Mouse (Mus musculus) brain, embryonic 14.5 days (tissue): ENCODE measurements around the gene Ankrd40. TPM values are rescaled to one million over a fixed set of nuclear protein-coding genes. Genes with fewer than 3 reads are reported as not detected.

ENCODE experiments used
- DNase-seq: peaks from one replicate; pipeline ENCODE4 v3.0.0-alpha.2; 2011; ENCODE audit warnings: low read depth
- CTCF ChIP-seq: fragments of 200-500 bp; IDR thresholded peaks from 2 replicates; pipeline ENCODE4 v1.5.1; 2012; ENCODE audit warnings: inconsistent platforms, mild to moderate bottlenecking, moderate library complexity, borderline replicate concordance; ENCODE audit not compliant: insufficient read depth, insufficient read length; ENCODE audit errors: extremely low read depth
- POLR2A ChIP-seq: fragments of 200-500 bp; IDR thresholded peaks from 2 replicates; pipeline ENCODE4 v1.6.1; 2012; ENCODE audit warnings: mild to moderate bottlenecking, inconsistent platforms, borderline replicate concordance; ENCODE audit not compliant: poor library complexity, insufficient read depth, insufficient read length, severe bottlenecking; ENCODE audit errors: extremely low read depth
- polyA plus RNA-seq: library from polyadenylated mRNA; depleted of rRNA; stranded (reverse); fragments of >200 nt; gene quantifications from 2 replicates; pipeline ENCODE4 v1.2.3, GENCODE M21; 2012; rRNA removed

Ankrd40 gene
- polyA plus RNA-seq, 1 experiment, result 57.0 TPM

DNA sequence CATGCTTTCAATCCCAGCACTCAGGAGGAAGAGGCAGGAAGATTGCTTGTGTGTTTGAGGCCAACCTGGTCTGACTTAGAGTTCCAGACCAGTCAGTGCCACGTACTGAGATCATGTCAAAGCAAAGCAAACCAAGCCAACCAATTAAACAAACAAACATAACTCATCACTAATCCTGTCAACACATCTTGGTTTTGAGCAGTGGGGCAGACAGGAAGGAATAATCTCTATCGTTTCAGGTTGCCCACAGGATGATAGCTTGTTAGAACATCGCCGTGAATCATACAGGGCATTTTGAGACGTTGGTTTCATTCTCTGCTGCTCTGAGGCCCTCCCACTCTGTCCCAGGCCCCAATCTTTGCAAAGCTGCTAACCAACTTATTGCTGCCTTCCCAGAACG, 42.2 kb downstream of the Ankrd40 start:
- DNase-seq, result no peak
- no peak for TF ChIP-seq CTCF

- TF ChIP-seq POLR2A, result no peak
- DNase-seq, result no peak
Measured at GRCm38 (mm10) chr11:94370809-94371208, 43.0 kb downstream of the Ankrd40 start.

DNA sequence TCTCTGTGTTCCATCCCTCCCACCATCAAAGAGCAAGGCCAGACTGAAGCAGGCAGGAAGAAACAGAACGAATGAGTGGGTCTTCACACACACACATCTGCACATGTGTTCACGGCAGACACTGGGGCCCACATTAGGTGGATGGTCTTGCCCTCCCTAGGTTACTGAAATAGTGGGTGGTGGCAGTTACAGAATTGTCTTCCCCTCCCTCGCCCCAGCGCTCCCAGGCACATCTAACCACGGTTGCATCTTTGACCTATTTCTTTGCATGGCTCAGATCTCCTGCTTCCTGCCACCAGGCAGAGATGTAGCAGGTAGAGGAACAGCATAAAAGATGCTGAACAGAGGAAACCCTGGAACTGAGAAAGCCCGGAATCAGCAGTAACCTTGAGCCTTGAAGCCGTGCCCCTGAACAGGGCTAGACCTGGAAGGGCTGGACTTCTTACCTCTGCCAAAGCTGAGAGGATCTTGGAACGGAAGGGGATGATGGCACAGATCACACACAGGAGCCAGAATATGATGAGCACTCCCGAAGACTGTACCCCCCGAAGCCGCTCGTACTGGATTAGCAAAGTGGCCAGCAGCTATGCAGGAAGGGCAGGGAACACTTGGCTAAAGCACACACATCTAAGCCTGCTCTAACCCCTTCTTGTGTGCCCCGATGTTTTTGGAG, 46.6 kb downstream of the Ankrd40 start:
- DNase-seq, result no peak
- no peak for TF ChIP-seq CTCF
- no peak for TF ChIP-seq POLR2A

DNA sequence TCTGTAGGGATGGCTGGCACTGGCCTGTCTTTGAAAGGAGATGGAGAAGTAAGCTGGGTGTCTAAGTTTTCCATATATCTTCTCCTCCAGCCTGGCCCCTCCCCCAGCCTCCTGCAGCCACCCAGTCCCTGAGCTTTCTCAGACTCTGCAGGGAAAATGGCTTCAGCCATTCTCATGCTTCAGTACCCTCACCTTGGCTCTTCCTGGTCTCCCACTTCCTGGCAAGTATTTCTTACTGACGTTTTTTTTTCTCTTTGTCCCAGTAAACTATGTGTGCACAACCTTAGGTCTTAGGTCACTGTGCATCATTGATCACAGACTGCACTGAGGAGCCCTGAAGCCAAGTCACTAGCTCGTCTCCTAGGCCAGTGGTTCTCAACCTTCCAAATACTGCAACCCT, 51.3 kb downstream of the Ankrd40 start:
- no peak for DNase-seq
- no peak for TF ChIP-seq POLR2A
- TF ChIP-seq CTCF, result no peak

DNA sequence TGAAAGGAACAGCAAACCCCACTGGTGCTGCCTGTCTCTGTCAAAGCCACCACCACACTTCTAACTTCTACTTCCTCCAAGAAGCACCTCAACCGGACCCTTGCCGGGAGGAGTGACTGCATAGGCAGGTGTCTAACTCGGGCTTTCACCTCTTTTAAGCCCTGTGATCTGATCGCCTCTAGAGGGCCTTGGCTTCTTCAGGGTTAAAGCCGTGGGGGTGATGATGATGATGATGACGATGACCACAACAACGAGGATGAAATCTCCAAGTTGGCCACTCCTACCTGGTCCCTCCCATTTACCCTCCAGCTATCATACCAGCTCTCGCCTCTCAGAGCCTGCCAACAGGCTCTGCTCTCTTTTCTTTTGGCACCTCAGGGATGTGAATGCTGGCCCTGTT, 51.9 kb downstream of the Ankrd40 start:
- TF ChIP-seq CTCF (no peak), POLR2A (no peak)
- DNase-seq, result no peak

DNA sequence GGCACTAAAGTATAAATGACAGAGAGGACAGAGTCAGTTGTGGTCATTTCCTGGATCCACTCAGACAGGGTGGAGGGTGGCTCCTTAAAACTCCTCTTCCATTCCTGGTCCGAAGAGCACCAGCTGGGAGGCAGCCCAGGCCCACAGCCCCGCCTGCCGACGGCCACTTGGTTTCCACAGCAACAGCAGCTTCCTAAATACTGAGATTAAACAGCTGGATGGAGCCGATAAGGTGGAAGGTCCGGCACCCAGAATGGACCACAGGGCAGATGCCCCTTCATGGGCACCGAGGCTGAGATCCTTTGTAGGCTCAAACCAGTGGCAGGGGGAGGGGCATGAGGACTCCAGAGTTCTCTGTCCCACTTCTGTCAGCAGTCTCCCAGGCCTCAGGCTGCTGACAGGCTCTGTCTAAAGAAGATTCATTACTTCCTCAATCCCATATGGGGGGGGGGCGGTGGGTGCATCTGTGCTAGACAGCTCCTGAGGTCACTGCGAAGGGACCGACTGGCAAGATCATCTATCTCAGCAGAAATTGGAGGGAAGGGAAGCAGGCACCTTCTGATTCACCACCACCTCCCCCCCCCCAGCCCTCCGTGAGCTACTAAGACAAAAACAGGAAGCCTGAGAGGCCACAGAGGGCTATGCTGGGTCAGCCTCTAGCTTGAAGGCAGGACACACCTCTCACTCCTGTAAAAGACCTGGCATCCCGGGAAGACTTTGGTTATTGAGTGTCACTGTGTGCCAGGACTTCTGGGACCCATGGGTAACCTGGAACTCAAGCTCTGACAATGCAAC, 58.4 kb downstream of the Ankrd40 start:
- DNase-seq, result peak; percentile 27
- TF ChIP-seq POLR2A (no peak), CTCF (no peak)

DNA sequence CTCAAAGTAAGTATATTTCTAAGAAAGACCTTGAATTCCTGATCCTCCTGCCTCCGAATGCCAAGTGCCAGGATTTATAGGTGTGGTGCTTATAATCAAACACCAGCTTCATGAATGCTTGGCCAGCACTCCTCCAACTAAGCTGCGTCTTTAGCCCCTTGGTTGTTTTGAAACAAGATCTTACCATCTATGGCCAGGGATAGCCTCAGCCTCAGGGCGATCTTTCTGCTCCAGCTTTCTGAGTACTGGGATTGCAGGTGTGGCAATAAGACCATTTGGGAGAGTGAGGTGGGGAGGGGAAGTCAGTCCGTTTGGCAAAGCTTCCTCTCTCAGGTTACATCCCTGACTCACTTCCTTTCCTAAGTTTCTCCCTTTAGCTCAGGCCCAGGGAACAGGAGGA, 60.0 kb downstream of the Ankrd40 start:
- no peak for DNase-seq
- TF ChIP-seq POLR2A, result no peak
- no peak for TF ChIP-seq CTCF

DNA sequence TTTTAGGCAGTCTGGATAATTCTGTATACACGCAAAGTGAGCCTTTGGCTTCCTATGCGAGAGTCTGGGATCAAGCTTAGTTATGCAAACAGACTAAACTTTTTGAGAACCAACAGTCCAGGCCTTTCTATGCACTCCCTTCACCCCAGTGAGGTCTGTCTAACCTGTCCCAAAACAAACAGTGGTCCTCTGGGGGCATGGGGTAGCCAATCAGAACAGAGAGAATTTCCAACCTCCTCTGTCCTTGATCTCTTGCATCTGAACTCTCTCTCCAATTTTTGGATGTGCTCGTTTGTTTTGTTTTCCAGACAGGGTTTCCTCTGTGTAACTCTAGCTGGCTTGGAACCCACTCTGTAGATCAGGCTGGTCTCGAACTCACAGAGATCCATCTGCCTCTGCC, 61.2 kb downstream of the Ankrd40 start:
- no peak for TF ChIP-seq CTCF
- TF ChIP-seq POLR2A, result no peak
- DNase-seq, result no peak

GRCm38 (mm10) chr11:94389724-94390396, 62.1 kb downstream of the Ankrd40 start:
- no peak for DNase-seq
- no peak for TF ChIP-seq POLR2A
- no peak for TF ChIP-seq CTCF

DNA sequence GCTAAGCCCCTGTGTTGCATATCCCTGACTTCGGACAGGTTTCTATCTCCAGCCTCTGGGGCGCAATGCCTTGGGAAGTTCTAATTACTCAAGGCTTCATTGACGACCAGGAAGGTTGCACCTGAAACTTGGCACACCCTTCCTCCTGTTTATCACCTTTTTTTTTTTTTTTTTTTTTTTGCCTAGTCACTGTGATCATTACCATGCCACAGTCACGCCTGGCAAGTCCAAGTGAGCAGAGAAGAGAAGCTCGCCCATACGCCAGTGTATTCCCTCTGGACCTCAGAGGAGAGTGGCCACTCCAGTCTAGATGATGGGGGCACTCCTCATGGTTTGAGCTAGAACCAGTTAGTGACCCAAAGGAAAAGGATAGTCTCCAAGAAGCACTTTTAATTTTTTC, 63.0 kb downstream of the Ankrd40 start:
- TF ChIP-seq CTCF (no peak), POLR2A (no peak)
- DNase-seq, result no peak

Other genes starting within 250 kb of the Ankrd40 start
- gene Tob1, start 116.5 kb upstream of the Ankrd40 start, polyA plus RNA-seq, result 29.6 and 29.9 TPM in 2 replicates
- 6.8 and 9.4 TPM in 2 replicates for gene Wfikkn2, start 82.0 kb upstream of the Ankrd40 start, polyA plus RNA-seq
- gene Gm21885, start 46.1 kb upstream of the Ankrd40 start, polyA plus RNA-seq, result not detected in 2 replicates
- 165 and 183 TPM in 2 replicates for gene Luc7l3, start 6.0 kb upstream of the Ankrd40 start, polyA plus RNA-seq
- gene Abcc3, start 65.0 kb downstream of the Ankrd40 start, polyA plus RNA-seq, result 0.53 and 0.55 TPM in 2 replicates
- gene Cacna1g, start 146.2 kb downstream of the Ankrd40 start, polyA plus RNA-seq, result 208 and 232 TPM in 2 replicates
- gene Spata20, start 158.2 kb downstream of the Ankrd40 start, polyA plus RNA-seq, result 0.45 and 0.66 TPM in 2 replicates
- 0.50 and 1.5 TPM in 2 replicates for gene Epn3, start 172.0 kb downstream of the Ankrd40 start, polyA plus RNA-seq
- 2.5 and 3.0 TPM in 2 replicates for gene Mycbpap, start 193.7 kb downstream of the Ankrd40 start, polyA plus RNA-seq
- 8.7 and 9.0 TPM in 2 replicates for gene Rsad1, start 221.3 kb downstream of the Ankrd40 start, polyA plus RNA-seq
- 0.06 and 0.44 TPM in 2 replicates for gene Chad, start 237.0 kb downstream of the Ankrd40 start, polyA plus RNA-seq